Mouse (Mus musculus): ENCODE data around the gene Nell2.
"Not testable (repeated sequence)": the region's sequence is repeated elsewhere in the genome, so short reads cannot be mapped to it uniquely, and the experiment has no call there.

Gene Nell2

GRCm38 (mm10) chr15:95237021-95237420 is 291.3 kb downstream of the Nell2 start:
- DNase-seq (ENCODE audit: low spot score): not testable (repeated sequence)

- DNase-seq (ENCODE audit: low spot score): no peak
These were observed 291.9 kb downstream of the Nell2 start for GRCm38 (mm10) chr15:95236509-95236908.

GRCm38 (mm10) chr15:95231171-95231570 is 297.2 kb downstream of the Nell2 start:
- DNase-seq (ENCODE audit: low spot score): no peak

- no peak for DNase-seq (ENCODE audit: low spot score)
These were observed 311.6 kb downstream of the Nell2 start for GRCm38 (mm10) chr15:95216640-95217365.

- no peak for DNase-seq (ENCODE audit: low spot score)
These were observed 317.8 kb downstream of the Nell2 start for GRCm38 (mm10) chr15:95210551-95210950.

GRCm38 (mm10) chr15:95209186-95209585 is 319.2 kb downstream of the Nell2 start:
- no peak for DNase-seq (ENCODE audit: low spot score)

GRCm38 (mm10) chr15:95193661-95194280 is 334.6 kb downstream of the Nell2 start:
- DNase-seq (ENCODE audit: low spot score): no peak

- no peak for DNase-seq (ENCODE audit: low spot score)
These were observed 335.4 kb downstream of the Nell2 start for GRCm38 (mm10) chr15:95192951-95193350.

GRCm38 (mm10) chr15:95186226-95186625 is 342.1 kb downstream of the Nell2 start:
- no peak for DNase-seq (ENCODE audit: low spot score)

GRCm38 (mm10) chr15:95185419-95185818 is 342.9 kb downstream of the Nell2 start:
- DNase-seq (ENCODE audit: low spot score): peak; percentile 41

GRCm38 (mm10) chr15:95183450-95183849 is 344.9 kb downstream of the Nell2 start:
- no peak for DNase-seq (ENCODE audit: low spot score)

GRCm38 (mm10) chr15:95156828-95157227 is 371.5 kb downstream of the Nell2 start:
- DNase-seq (ENCODE audit: low spot score): no peak

GRCm38 (mm10) chr15:95145118-95145517 is 383.2 kb downstream of the Nell2 start:
- DNase-seq (ENCODE audit: low spot score): no peak

- no peak for DNase-seq (ENCODE audit: low spot score)
These were observed 384.2 kb downstream of the Nell2 start for GRCm38 (mm10) chr15:95144131-95144530.

GRCm38 (mm10) chr15:95138709-95139409 is 389.5 kb downstream of the Nell2 start:
- DNase-seq (ENCODE audit: low spot score): no peak

GRCm38 (mm10) chr15:95137018-95137810 is 391.1 kb downstream of the Nell2 start:
- no peak for DNase-seq (ENCODE audit: low spot score)

- DNase-seq (ENCODE audit: low spot score): no peak
These were observed 392.3 kb downstream of the Nell2 start for GRCm38 (mm10) chr15:95135926-95136609.

- no peak for DNase-seq (ENCODE audit: low spot score)
These were observed 397.0 kb downstream of the Nell2 start for GRCm38 (mm10) chr15:95131401-95131800.

GRCm38 (mm10) chr15:95108626-95109025 is 419.7 kb downstream of the Nell2 start:
- DNase-seq (ENCODE audit: low spot score): no peak

GRCm38 (mm10) chr15:95107246-95107809 is 421.0 kb downstream of the Nell2 start:
- peak; percentile 13 for DNase-seq (ENCODE audit: low spot score)

- DNase-seq (ENCODE audit: low spot score): no peak
These were observed 426.8 kb downstream of the Nell2 start for GRCm38 (mm10) chr15:95101522-95101921.
